Mouse (Mus musculus): ENCODE measurements around the gene Man1c1.

- no peak for TF ChIP-seq POLR2A (IDR thresholded peaks at IDR 0.05; ENCODE audit: low read depth, low read length)
- TF ChIP-seq CTCF (conservative IDR thresholded peaks at IDR 0.05; ENCODE audit: insufficient read depth, insufficient read length, low read depth, low read length): no peak
Measured at GRCm38 (mm10) chr4:134702981-134703834, 882 bp downstream of the Man1c1 start.

All from kidney, adult 2 months (tissue).